Mouse (Mus musculus): ENCODE data around the gene Klk1b1. TPM values are rescaled to one million over a fixed set of nuclear protein-coding genes. Genes with fewer than 3 reads are reported as not detected.
"Not testable (repeated sequence)": the region's sequence is repeated elsewhere in the genome, so short reads cannot be mapped to it uniquely, and the experiment has no call there.

The Klk1b1 gene
- not detected for total RNA-seq (2022)

DNA sequence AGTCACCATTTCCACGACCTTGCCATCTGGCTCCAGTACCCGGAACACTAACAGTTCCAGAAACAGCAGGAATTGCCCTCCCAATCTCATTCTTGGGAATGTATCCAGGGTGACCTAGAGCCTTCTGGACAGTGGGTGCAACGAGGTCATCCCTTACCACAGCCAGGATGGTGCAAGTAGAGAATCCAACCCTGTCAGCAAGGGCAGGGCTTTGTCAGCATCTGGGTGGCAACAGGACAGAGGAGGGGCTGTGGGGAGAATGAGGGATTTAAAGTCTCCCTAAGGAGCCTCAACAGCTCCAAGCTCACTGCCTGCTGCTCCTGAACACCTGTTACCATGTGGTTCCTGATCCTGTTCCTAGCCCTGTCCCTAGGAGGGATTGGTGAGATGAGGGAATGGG lies at the start of gene Klk1b1:
Klk1b1 (plus strand) TSS at position 301 of the 400 bp plus-strand sequence.
- DNase-seq (ENCODE audit: low spot score), result no peak

DNA sequence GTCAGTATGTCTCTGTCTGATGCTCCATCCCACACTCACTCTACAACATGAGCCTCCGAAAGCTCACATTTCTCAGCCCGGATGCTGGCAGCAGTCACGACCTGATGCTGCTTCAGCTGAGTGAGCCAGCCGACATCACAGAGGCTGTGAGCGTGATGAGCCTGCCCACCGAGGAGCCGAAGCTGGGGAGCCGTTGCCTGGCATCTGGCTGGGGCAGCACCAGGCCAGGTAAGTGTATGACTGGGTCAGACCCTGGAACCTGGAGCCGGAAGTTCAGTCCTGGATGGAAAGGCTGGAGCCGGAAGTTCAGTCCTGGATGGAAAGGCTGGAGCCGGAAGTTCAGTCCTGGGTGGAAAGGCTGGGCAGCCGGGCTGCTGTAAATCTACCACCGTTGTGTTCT lies 48.1 kb upstream of the Klk1b1 start:
- DNase-seq (ENCODE audit: low spot score), result no peak

DNA sequence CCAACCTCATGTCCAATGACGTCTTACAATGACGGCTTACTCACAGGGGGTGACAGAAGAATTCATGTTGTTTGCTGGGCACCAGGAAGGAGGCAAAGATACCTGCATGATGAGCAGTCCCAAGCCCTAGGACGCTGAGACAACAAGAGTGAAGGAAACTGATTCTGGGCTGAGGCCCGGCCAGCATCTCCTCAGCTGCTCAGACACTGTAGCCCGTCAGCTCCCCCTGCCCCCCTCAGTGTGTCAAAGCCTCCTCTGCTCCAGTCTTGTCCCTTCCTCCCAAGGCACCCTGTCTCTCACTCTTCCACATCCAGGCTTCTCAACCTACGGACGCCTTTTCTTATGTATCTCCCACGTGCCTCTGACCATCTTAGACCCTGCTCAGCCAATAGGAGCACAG lies 47.7 kb upstream of the Klk1b1 start:
- DNase-seq (ENCODE audit: low spot score), result no peak

DNA sequence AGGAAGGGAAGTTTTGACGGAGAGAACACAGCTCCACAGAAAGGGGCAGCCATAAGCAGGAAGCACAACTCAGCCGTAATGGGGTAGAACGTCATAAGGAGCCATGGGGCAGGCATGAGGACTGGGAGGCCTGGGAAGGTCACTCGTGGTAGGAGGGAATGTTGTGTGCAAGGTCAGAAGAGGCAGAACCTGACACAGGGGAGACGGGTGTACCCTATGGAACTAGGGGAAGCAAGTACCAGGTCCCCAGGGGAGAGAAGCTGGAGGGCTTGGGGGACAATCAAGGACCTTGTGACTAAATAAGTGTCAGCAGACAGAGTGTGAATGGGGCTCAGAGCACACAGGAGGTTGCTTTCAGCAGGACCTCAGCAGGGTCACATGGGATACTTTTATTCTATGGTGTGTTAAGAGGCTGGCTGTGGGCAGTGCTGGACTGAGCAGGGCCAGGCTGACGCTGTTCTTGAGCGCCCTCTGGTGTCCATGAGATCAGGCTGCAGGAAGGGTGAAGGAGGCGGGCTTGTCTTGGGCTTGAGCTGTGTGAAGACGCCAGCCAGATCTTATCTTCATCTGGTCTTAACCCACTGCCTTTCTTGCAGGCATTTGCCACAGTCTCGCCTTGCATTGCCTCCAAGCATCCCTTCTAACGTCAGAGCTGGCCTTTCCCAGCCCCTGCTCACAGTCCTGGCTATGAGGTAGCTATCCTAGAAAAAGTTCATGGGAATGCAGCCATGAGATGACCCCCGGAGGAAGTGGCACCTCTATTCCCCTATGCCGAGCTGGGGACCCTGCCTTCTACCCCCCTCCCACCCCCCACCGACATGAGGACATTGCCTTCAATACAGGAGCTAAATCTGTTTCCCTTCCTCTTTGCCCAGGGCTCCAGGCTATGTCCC lies 46.7 kb upstream of the Klk1b1 start:
- peak; percentile 45 for DNase-seq (ENCODE audit: low spot score)

DNA sequence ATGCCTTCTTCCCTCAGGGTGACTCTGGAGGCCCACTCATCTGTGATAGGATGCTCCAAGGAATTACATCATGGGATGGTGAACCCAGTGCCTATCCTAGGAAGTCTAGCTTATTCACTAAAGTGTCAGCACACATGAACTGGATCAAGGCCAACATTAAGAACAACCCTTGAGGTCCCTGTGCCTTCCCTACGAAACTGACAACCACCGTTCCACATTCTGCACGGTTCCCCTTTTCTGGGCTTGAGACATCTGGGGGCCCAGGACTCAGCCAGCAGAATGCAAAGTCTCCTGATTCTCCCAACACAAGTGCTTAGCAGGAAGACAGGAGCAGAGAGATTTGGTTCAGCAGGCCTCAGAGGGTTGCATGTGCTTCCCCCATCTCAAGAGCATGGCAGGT lies 46.0 kb upstream of the Klk1b1 start:
- DNase-seq (ENCODE audit: low spot score), result no peak

DNA sequence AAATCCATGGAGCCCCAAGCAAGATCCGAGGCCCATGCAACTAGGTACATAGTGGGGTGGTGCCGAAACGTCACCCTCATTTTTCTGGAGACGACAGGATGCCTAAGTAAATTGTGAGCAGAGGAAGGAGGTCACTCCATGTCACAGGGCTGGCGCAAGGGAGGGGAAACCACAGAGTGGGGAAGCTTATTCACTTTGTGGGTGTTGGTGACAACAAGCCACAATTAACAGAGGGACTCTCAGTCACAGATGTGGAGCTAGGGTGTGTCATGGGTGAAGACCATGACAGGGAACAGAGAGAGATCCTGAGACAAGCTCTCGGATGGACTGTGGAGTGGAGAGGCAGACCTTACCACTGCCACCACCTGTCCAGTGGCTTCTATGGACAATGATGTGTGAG lies 45.5 kb upstream of the Klk1b1 start:
- DNase-seq (ENCODE audit: low spot score), result no peak

DNA sequence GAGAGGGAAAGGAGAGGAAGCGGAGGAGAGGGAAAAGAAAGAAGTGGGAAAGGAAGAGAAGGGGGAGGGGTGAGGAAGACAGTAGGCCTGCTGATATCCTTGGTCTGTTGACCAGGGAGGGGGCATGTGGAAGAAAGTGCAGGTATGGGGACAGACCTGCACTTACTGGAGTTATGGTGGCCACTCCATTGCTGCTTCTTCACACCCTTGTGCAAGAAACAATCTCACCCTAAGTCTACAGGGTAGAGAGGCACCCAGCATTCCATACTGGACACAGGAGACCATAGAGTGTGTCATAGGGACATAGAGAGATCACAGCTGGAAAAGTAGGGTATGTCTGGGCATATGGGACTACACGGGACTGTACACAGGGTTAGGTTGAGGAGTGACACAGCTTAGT lies 44.6 kb upstream of the Klk1b1 start:
- no peak for DNase-seq (ENCODE audit: low spot score)

DNA sequence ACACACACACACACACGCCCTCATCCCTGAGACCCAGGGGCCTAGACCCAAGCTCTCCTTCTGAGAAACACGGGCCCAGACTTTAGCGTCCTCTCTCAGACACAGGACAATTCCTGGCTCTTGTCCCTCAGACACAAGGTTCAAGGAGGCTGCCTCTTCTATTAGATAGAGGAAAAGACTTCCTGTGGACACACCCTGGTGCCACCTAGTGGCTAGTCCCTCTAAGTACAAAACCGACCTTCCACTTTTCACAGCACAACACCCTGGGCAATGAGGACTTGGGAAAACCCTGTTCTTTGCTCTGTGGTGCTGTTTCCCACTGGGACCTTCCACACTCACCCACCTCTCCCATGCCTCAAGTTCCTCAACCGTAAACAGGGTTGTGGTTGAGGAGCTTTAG lies 40.6 kb upstream of the Klk1b1 start:
- no peak for DNase-seq (ENCODE audit: low spot score)

DNA sequence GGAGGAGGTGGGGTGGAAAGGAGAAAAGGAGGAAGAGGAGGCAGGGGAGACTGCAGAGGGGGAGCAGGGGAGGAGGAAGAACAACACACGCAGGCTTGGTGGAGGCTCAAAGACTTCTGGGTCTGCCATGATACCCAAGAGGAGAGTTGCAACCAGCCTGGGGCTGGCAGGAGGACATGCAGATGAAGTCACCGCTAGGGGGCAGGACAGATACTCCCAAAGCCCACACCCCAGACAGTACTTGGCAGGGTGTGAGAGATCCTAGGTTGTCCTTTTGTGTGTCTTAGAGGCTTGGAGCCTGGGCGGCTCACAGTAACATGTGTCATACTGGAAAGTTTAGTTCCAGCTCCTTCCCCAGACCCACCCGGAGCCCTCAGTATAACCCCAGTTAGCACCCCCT lies 38.0 kb upstream of the Klk1b1 start:
- no peak for DNase-seq (ENCODE audit: low spot score)

DNA sequence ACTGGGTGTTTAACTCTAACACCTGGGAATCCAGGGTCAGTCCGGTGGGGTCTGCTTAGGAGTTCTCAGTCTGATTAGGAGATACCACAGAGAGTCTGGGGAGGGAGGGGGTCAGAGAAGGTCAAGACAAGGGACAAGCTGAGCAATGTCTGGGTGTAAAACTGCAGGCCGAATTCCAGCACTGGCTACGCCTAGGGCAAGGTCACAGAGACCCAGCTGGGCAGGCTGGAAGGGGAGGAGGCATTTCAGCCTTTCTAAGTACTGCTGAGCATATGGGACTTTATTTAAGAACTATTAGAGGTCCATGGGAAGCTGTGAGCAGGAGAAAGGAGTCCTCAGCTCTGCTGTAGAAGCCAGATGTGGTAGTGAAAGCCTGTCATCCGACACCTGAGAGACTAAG lies 34.2 kb upstream of the Klk1b1 start:
- no peak for DNase-seq (ENCODE audit: low spot score)

DNA sequence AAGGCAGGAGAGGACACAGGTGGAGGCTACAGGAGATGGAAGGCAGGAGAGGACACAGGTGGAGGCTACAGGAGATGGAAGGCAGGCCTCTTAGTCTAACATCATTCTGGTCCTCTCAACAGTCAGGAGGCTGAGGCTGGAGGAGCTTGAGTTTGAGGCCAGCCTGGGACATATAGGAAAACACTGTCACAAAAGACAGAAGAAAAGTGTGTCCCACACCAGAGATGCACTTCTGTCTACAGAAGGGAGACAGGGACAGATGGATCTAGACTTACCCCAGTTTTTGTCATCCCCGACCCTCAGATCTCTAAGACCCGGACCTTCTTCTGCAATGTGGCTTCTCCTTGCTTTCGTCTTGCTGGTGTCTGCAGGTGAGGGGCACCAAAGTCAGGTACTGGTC lies 33.1 kb upstream of the Klk1b1 start, which contains the start of gene Klk15:
Klk15 (plus strand) TSS at position 301 of the 400 bp plus-strand sequence.
- DNase-seq (ENCODE audit: low spot score), result no peak

DNA sequence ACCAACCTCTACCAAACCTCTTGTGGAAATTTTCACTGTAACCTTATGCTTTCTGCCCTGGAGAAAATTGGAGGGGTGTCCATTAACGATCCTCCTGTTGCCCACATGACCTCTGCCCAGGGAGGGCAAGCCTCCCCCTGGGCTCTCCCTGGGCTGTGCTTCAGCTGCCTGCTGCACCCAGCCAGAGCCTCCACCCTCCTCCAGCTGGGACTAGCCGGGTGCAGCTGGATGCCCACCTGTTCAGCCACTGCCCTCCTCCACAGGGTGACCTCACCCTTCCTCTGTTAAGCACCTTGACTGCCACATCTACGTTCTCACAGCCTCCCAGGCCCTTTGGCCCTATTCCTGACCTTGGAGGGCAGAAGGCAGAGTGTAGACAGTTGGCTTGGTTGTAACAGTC lies 31.8 kb upstream of the Klk1b1 start:
- DNase-seq (ENCODE audit: low spot score), result no peak

DNA sequence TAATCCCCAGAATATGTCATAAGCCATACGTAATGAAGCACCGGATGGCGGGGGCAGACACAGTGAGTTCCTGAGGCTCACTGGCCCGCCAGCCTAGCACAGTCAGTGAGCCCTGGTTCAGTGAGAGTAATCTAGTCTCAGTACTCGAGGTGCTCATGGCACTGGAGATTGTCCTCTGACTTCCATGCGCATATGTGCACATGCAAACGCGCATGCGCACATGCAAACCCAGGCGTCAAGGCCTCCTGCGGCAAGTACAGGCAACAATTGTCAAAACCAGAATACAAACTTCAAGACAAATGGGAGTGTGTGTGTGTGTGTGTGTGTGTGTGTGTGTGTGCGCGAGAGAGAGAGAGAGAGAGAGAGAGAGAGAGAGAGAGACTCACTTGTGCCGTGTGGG lies 30.0 kb upstream of the Klk1b1 start:
- DNase-seq (ENCODE audit: low spot score), result no peak

DNA sequence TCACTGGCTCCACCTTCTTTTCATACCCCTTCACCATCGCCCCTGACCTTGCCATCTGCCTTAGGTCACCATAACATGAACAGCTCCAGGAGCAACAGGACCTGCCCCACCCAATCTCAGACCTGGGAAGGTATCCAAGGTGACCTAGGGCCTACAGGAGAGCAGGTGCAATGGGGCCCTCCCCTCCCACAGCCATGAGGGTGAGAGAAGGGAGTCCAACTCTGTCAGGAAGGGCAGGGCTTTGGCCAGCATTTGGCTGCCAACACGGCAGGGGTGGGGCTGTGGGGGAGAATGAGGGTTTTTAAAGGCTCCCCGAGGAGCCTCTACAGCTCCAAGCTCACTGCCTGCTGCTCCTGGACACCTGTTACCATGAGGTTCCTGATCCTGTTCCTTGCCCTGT lies 24.3 kb upstream of the Klk1b1 start:
- not testable (repeated sequence) for DNase-seq (ENCODE audit: low spot score)

DNA sequence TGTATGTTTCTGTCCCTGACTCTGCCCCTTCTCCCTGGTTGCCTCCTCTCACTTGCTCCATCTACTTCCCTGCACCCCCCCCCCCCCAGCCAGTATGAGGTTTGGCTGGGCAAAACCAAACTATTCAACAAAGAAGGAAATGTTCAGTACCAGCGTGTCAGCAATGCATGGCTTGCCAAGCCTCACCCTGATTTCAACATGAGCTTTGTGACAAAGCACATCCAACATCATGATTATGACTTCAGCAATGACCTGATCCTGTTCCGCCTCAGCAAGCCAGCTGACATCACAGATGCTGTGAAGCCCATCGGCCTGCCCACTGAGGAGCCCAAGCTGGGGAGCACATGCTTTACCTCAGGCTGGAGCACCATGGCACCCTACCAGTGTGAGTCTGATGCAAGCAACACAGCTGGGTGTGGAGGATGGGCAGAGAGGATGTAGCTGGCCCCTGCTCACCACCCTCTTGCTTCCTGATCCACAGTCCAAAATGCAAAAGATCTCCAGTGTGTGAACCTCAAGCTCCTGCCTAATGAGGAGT lies 21.8 kb upstream of the Klk1b1 start:
- no peak for DNase-seq (ENCODE audit: low spot score)

DNA sequence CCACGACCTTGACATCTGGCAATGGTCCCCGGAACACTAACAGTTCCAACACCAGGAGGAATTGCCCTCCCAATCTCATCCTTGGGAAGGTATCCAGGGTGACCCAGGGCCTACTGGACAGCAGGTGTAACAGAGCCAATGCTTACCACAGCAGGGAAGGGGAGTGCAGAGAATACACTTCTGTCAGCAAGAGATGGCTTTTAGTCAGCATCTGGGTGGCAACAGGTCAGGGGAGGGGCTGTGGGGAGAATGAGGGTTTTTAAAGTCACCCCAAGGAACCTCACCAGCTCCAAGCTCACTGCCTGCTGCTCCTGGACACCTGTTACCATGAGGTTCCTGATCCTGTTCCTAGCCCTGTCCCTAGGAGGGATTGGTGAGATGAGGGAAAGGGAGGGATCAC lies 16.2 kb upstream of the Klk1b1 start, which contains the start of gene Klk1b8:
Klk1b8 (plus strand) TSS at position 301 of the 400 bp plus-strand sequence.
- no peak for DNase-seq (ENCODE audit: low spot score)

DNA sequence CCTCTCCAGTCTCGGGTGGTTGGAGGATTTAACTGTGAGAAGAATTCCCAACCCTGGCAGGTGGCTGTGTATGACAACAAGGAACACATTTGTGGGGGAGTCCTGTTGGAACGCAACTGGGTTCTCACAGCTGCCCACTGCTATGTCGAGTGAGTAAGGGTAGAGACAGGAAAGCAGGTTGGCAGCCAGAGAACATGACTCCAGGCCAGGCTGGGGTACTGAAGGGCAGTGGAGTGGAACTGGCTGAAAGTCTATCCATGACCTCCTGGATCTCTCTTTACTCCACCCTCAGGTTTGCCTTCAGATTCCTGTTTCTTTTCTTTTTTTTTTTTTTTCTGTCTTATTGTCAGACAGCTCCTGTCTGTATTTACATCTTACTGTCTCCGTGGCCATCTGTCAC lies 13.8 kb upstream of the Klk1b1 start:
- no peak for DNase-seq (ENCODE audit: low spot score)

DNA sequence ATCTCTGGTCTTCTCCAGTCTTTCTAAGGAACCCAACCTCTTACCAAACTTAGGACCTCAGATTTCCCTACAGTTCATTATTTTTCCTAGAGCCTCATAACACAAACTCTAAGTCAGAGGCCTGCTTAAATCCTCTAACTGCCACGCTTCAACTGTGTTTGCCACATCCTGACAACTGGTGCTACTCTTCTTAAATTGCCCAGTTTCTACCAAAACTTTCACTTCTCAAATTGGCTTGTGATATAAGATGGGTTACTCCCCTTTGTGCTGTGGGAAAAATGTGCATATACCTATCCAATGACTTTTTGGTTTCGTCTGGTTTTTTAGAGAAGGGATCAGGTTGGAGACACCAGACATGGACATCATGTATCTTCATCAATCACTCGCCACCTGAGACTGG lies 507 bp downstream of the Klk1b1 start:
- DNase-seq (ENCODE audit: low spot score), result no peak

DNA sequence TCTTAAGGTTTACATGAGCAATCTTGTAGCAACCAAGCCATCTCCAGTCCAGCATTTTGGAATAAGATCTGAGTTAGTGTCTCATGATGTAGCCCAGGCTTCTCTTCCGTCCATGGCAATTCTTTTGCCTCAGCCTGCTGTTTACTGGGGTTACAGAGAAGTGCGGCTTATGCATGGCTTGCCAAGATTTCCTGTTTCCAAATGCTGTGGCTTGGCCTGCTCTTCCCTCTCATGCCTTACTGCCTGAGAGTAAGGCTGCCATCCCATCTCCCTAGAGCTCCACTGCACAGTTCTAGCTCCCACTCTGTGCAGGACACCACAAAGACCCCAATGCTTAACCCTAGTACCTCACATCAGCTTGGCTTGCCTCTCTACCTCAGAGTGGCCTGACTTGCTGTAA lies 1.1 kb downstream of the Klk1b1 start:
- DNase-seq (ENCODE audit: low spot score), result no peak

DNA sequence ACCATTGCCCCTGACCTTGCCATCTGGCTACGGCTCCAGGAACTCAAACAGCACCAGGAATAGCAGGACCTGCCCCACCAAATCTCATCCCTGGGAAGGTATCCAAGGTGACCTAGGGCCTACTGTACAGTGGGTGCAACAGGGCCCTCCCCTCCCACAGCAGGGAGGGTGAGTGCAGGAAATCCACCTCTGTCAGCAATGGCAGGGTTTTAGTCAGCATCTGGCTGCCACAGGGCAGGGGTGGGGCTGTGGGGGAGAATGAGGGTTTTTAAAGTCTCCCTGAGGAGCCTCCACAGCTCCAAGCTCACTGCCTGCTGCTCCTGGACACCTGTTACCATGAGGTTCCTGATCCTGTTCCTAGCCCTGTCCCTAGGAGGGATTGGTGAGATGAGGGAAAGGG lies 9.2 kb downstream of the Klk1b1 start, which contains the start of gene Klk1b9:
Klk1b9 (plus strand) TSS at position 301 of the 400 bp plus-strand sequence.
- DNase-seq (ENCODE audit: low spot score), result not testable (repeated sequence)

DNA sequence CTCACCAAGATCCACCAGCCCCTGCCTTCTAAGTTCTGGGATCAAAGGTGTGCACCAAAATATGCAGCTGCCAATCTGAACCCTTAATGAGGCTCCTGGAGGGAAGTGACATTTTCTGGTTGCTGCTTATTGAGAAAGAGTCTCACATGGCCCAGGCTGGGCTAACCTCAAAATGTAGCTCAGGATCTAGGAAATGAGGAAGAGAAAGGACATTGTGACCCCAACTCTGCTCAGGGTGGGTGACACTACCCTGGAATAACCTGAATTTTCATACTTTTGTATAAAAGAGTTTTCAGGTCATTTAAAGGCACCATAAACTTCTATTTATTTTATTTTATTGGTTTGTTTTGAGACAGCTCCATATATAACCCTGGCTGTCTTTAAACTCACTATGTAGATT lies 19.1 kb downstream of the Klk1b1 start:
- no peak for DNase-seq (ENCODE audit: low spot score)

DNA sequence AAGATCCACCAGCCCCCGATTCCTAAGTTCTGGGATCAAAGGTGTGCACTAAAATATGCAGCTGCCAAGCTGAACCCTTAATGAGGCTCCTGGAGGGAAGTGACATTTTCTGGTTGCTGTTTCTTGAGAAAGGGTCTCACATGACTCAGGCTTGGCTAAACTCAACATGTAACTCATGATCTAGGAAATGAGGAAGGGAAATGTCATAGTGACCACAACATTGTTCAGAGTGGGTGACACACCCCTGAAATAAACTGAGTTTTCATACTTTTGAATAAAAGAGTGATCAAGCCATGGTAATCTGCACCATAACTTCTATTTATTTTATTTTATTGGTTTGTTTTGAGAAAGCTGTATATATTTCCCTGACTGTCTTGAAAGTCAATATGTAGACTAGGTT lies 28.3 kb downstream of the Klk1b1 start:
- DNase-seq (ENCODE audit: low spot score), result not testable (repeated sequence)

DNA sequence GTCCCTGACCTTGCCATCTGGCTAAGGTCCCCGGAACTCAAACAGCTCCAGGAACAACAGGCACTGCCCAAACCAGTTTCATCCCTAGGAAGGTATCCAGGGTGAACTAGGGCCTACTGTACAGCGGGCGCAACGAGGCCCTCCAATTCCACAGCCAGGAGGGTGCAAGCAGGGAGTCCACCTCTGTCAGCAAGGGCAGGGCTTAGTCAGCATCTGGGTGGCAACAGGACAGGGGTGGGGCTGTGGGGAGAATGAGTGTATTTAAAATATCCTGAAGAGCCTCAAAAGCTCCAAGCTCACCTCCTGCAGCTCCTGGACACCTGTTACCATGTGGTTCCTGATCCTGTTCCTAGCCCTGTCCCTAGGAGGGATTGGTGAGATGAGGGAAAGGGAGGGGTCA lies 29.0 kb downstream of the Klk1b1 start, which contains the start of gene Klk1b11:
Klk1b11 (plus strand) TSS at position 301 of the 400 bp plus-strand sequence.
- not testable (repeated sequence) for DNase-seq (ENCODE audit: low spot score)

Data from heart, adult 8-10 months (tissue).